Mouse (Mus musculus) megakaryocyte, embryonic 14.5 days (primary cell): ENCODE data around the gene Pfkfb2. TPM values are rescaled to one million over a fixed set of nuclear protein-coding genes. Genes with fewer than 3 reads are reported as not detected.

Experiments
- H3K27me3 ChIP-seq: replicated peaks from 2 replicates; pipeline ENCODE3; 2012; ENCODE audit warnings: inconsistent platforms
- H3K36me3 ChIP-seq: replicated peaks from 2 replicates; pipeline ENCODE3; 2012; ENCODE audit warnings: low read length, inconsistent platforms, mixed read lengths
- H3K4me1 ChIP-seq: 2 replicates; pipeline ENCODE4 v1.6.1; 2012; ENCODE audit warnings: inconsistent platforms
- H3K4me3 ChIP-seq: replicated peaks from 2 replicates; pipeline ENCODE3; 2012; ENCODE audit warnings: moderate library complexity, mild to moderate bottlenecking, inconsistent platforms
- H3K9me3 ChIP-seq: 2 replicates; pipeline ENCODE4 v1.6.1; 2012; ENCODE audit warnings: inconsistent platforms
- FLI1 ChIP-seq: IDR thresholded peaks from 2 replicates; pipeline ENCODE4 v1.6.1; 2012; ENCODE audit warnings: low read length, inconsistent platforms, mixed read lengths
- GATA1 ChIP-seq: IDR thresholded peaks from 3 replicates; pipeline ENCODE4 v1.6.1; 2012; ENCODE audit warnings: mixed read lengths, low read length, inconsistent platforms, borderline replicate concordance
- polyA plus RNA-seq: library from polyadenylated mRNA; stranded (reverse); fragments of >175 nt; gene quantifications from 2 replicates; pipeline ENCODE4 v1.2.3, GENCODE M21; 2012; ENCODE audit warnings: low replicate concordance; ENCODE audit not compliant: insufficient read depth

Pfkfb2 gene
- polyA plus RNA-seq, 1 experiment = 2.5 TPM

- Histone ChIP-seq H3K4me3 (no peak overlapping the region), H3K27me3 (no peaks in the 10 kb centered on the region), H3K36me3 (peaks cover 50% of the 10 kb centered on the region), H3K4me1 (peaks cover 95% of the 10 kb centered on the region), H3K9me3 (no peaks in the 10 kb centered on the region)
- TF ChIP-seq FLI1 (no peak), GATA1 (no peak)
These were observed 345 bp downstream of the Pfkfb2 start for GRCm38 (mm10) chr1:130728708-130729107.

- Histone ChIP-seq H3K4me1 (peaks cover 95% of the 10 kb centered on the region), H3K27me3 (no peaks in the 10 kb centered on the region), H3K4me3 (peak overlapping the region; percentile 56), H3K9me3 (no peaks in the 10 kb centered on the region), H3K36me3 (peaks cover 50% of the 10 kb centered on the region)
- TF ChIP-seq FLI1 (no peak), GATA1 (peak; percentile 43; the same call in 1 of the 3 replicates)
These were observed 983 bp downstream of the Pfkfb2 start for GRCm38 (mm10) chr1:130728070-130728469.

GRCm38 (mm10) chr1:130726396-130726795 is 2.7 kb downstream of the Pfkfb2 start:
- no peak overlapping the region for H3K4me3 ChIP-seq
- peaks cover 59% of the 10 kb centered on the region for H3K36me3 ChIP-seq
- H3K27me3 ChIP-seq = no peaks in the 10 kb centered on the region
- H3K9me3 ChIP-seq = no peaks in the 10 kb centered on the region
- no peak for TF ChIP-seq GATA1
- TF ChIP-seq FLI1 = no peak
- H3K4me1 ChIP-seq = peaks cover 86% of the 10 kb centered on the region

- H3K4me3 ChIP-seq = no peak overlapping the region
- no peaks in the 10 kb centered on the region for H3K27me3 ChIP-seq
- TF ChIP-seq GATA1 = no peak
- peaks cover 76% of the 10 kb centered on the region for H3K4me1 ChIP-seq
- H3K9me3 ChIP-seq = no peaks in the 10 kb centered on the region
- H3K36me3 ChIP-seq = peaks cover 67% of the 10 kb centered on the region
These were observed 4.8 kb downstream of the Pfkfb2 start for GRCm38 (mm10) chr1:130724206-130724605.

- TF ChIP-seq GATA1 (no peak), FLI1 (no peak)
- peak within 1 kb of the TSS; percentile 93 for H3K4me3 ChIP-seq
- H3K9me3 ChIP-seq = no peaks in the 10 kb centered on the region
- peaks cover 57% of the 10 kb centered on the region for H3K36me3 ChIP-seq
- no peaks in the 10 kb centered on the region for H3K27me3 ChIP-seq
- H3K4me1 ChIP-seq = peaks cover 53% of the 10 kb centered on the region
These were observed 11.7 kb downstream of the Pfkfb2 start, which contains the start of gene Yod1 for GRCm38 (mm10) chr1:130717291-130717871. Yod1 (plus strand) TSS chr1:130717327.

- peaks cover 59% of the 10 kb centered on the region for H3K36me3 ChIP-seq
- peaks cover 55% of the 10 kb centered on the region for H3K4me1 ChIP-seq
These were observed 12.4 kb downstream of the Pfkfb2 start for GRCm38 (mm10) chr1:130716513-130717290.

GRCm38 (mm10) chr1:130716218-130716512 is 12.9 kb downstream of the Pfkfb2 start:
- no peaks in the 10 kb centered on the region for H3K27me3 ChIP-seq
- no peaks in the 10 kb centered on the region for H3K9me3 ChIP-seq
- TF ChIP-seq GATA1 = no peak
- TF ChIP-seq FLI1 = no peak
- H3K4me1 ChIP-seq = peaks cover 58% of the 10 kb centered on the region
- peak overlapping the region; percentile 93 for H3K4me3 ChIP-seq
- peaks cover 61% of the 10 kb centered on the region for H3K36me3 ChIP-seq

More at GRCm38 (mm10) chr1:130716513-130717290, 12.4 kb downstream of the Pfkfb2 start:
- Histone ChIP-seq H3K27me3 (no peaks in the 10 kb centered on the region), H3K4me3 (peak overlapping the region; percentile 93), H3K9me3 (no peaks in the 10 kb centered on the region)
- TF ChIP-seq FLI1 (no peak), GATA1 (no peak)

GRCm38 (mm10) chr1:130715561-130716217 is 13.4 kb downstream of the Pfkfb2 start, which contains the start of gene Gm29427:
Gm29427 (minus strand) TSS chr1:130715799.
- Histone ChIP-seq H3K27me3 (no peaks in the 10 kb centered on the region), H3K36me3 (peaks cover 61% of the 10 kb centered on the region), H3K4me1 (peaks cover 59% of the 10 kb centered on the region), H3K4me3 (peak within 1 kb of the TSS; percentile 93), H3K9me3 (no peaks in the 10 kb centered on the region)
- TF ChIP-seq GATA1 = no peak
- TF ChIP-seq FLI1 = no peak

- TF ChIP-seq GATA1 (no peak), FLI1 (no peak)
- Histone ChIP-seq H3K27me3 (no peaks in the 10 kb centered on the region), H3K4me1 (peaks cover 65% of the 10 kb centered on the region), H3K36me3 (peaks cover 61% of the 10 kb centered on the region), H3K4me3 (peak overlapping the region; percentile 64), H3K9me3 (no peaks in the 10 kb centered on the region)
These were observed 15.0 kb downstream of the Pfkfb2 start for GRCm38 (mm10) chr1:130714046-130714445.
